Mouse (Mus musculus): ENCODE results near the gene Gstt2. TPM values are rescaled to one million over a fixed set of nuclear protein-coding genes. Genes with fewer than 3 reads are reported as not detected.
A peak's percentile ranks its signal among the peaks of the same experiment; 100 is the strongest.

The Gstt2 gene
- polyA plus RNA-seq, 1 experiment from 2014 or later, result 7.9 TPM

GRCm38 (mm10) chr10:75822443-75822842, 14.8 kb downstream of the Gstt2 start, which contains the start of gene Gstt4:
Gene Gstt4 (minus strand): TSS chr10:75822543.
- Histone ChIP-seq H3K9ac (ENCODE audit: low read depth, low read length) (no peak within 1 kb of the TSS), H3K27me3 (replicated peaks; ENCODE audit: control insufficient read depth, insufficient read depth, low read length) (no peaks in the 10 kb centered on the region), H3K4me2 (ENCODE audit: low read length) (no peak within 1 kb of the TSS), H3K4me3 (ENCODE audit: low read length) (no peak within 1 kb of the TSS), H3K27ac (ENCODE audit: low read depth, low read length) (no peak within 1 kb of the TSS), H3K4me1 (ENCODE audit: control insufficient read depth, insufficient read depth, low read depth, low read length) (no peaks in the 10 kb centered on the region), H3K9me3 (ENCODE audit: control insufficient read depth, low read length) (no peaks in the 10 kb centered on the region), H3K36me3 (ENCODE audit: control insufficient read depth, insufficient read depth, low read length) (no peaks in the 10 kb centered on the region)
- no peak for ATAC-seq
- WGBS, result 93% methylated on average over 2 of the region's 2 CpGs

- H3K4me2 ChIP-seq (ENCODE audit: low read length), result no peak overlapping the region
- H3K27ac ChIP-seq (ENCODE audit: low read depth, low read length), result no peak overlapping the region
- H3K9ac ChIP-seq (ENCODE audit: low read depth, low read length), result no peak overlapping the region
- no peaks in the 10 kb centered on the region for H3K27me3 ChIP-seq (replicated peaks; ENCODE audit: control insufficient read depth, insufficient read depth, low read length)
- H3K9me3 ChIP-seq (ENCODE audit: control insufficient read depth, low read length), result no peaks in the 10 kb centered on the region
- no peak overlapping the region for H3K4me3 ChIP-seq (ENCODE audit: low read length)
- no peak for ATAC-seq
- no peaks in the 10 kb centered on the region for H3K36me3 ChIP-seq (ENCODE audit: control insufficient read depth, insufficient read depth, low read length)
- H3K4me1 ChIP-seq (ENCODE audit: control insufficient read depth, insufficient read depth, low read depth, low read length), result no peaks in the 10 kb centered on the region
- 86% methylated on average over 5 of the region's 5 CpGs for WGBS
Measured at GRCm38 (mm10) chr10:75819882-75820281, 17.3 kb downstream of the Gstt2 start.

GRCm38 (mm10) chr10:75818641-75819040, 18.6 kb downstream of the Gstt2 start:
- Histone ChIP-seq H3K4me2 (ENCODE audit: low read length) (no peak overlapping the region), H3K9ac (ENCODE audit: low read depth, low read length) (no peak overlapping the region), H3K4me1 (ENCODE audit: control insufficient read depth, insufficient read depth, low read depth, low read length) (no peaks in the 10 kb centered on the region), H3K9me3 (ENCODE audit: control insufficient read depth, low read length) (no peaks in the 10 kb centered on the region), H3K27me3 (replicated peaks; ENCODE audit: control insufficient read depth, insufficient read depth, low read length) (no peaks in the 10 kb centered on the region), H3K36me3 (ENCODE audit: control insufficient read depth, insufficient read depth, low read length) (no peaks in the 10 kb centered on the region), H3K27ac (ENCODE audit: low read depth, low read length) (no peak overlapping the region), H3K4me3 (ENCODE audit: low read length) (no peak overlapping the region)
- 70% methylated on average over 10 of the region's 10 CpGs for WGBS
- ATAC-seq, result no peak

- no peaks in the 10 kb centered on the region; the same call in 1 of the 2 replicates for H3K9me3 ChIP-seq (ENCODE audit: control insufficient read depth, low read length)
- H3K27me3 ChIP-seq (replicated peaks; ENCODE audit: control insufficient read depth, insufficient read depth, low read length), result no peaks in the 10 kb centered on the region
- H3K4me1 ChIP-seq (ENCODE audit: control insufficient read depth, insufficient read depth, low read depth, low read length), result no peaks in the 10 kb centered on the region
- no peak for ATAC-seq
- 68% methylated on average over 2 of the region's 2 CpGs for WGBS
- no peak overlapping the region for H3K9ac ChIP-seq (ENCODE audit: low read depth, low read length)
- no peak overlapping the region for H3K4me3 ChIP-seq (ENCODE audit: low read length)
- no peak overlapping the region for H3K4me2 ChIP-seq (ENCODE audit: low read length)
- H3K36me3 ChIP-seq (ENCODE audit: control insufficient read depth, insufficient read depth, low read length), result no peaks in the 10 kb centered on the region
- H3K27ac ChIP-seq (ENCODE audit: low read depth, low read length), result no peak overlapping the region
Measured at GRCm38 (mm10) chr10:75804217-75804616, 33.0 kb downstream of the Gstt2 start.

- peak within 1 kb of the TSS; percentile 76 for H3K4me2 ChIP-seq (ENCODE audit: low read length)
- H3K27me3 ChIP-seq (replicated peaks; ENCODE audit: control insufficient read depth, insufficient read depth, low read length), result no peaks in the 10 kb centered on the region
- under 1% methylated on average over 18 of the region's 18 CpGs for WGBS
- peak within 1 kb of the TSS; percentile 25; the same call in 1 of the 2 replicates for H3K27ac ChIP-seq (ENCODE audit: low read depth, low read length)
- H3K9ac ChIP-seq (ENCODE audit: low read depth, low read length), result peak within 1 kb of the TSS; percentile 63
- H3K9me3 ChIP-seq (ENCODE audit: control insufficient read depth, low read length), result no peaks in the 10 kb centered on the region
- no peaks in the 10 kb centered on the region for H3K36me3 ChIP-seq (ENCODE audit: control insufficient read depth, insufficient read depth, low read length)
- peak within 1 kb of the TSS; percentile 41 for H3K4me3 ChIP-seq (ENCODE audit: low read length)
- ATAC-seq, result peak; percentile 68
- H3K4me1 ChIP-seq (ENCODE audit: control insufficient read depth, insufficient read depth, low read depth, low read length), result peaks cover 6% of the 10 kb centered on the region
Measured at GRCm38 (mm10) chr10:75798176-75798696, 39.0 kb downstream of the Gstt2 start, which contains the start of gene Gstt1. Gene Gstt1 (minus strand): TSS chr10:75798584.

GRCm38 (mm10) chr10:75797619-75798175, 39.5 kb downstream of the Gstt2 start:
- Histone ChIP-seq H3K4me2 (ENCODE audit: low read length) (peak overlapping the region; percentile 76), H3K4me1 (ENCODE audit: control insufficient read depth, insufficient read depth, low read depth, low read length) (peaks cover 6% of the 10 kb centered on the region), H3K27me3 (replicated peaks; ENCODE audit: control insufficient read depth, insufficient read depth, low read length) (no peaks in the 10 kb centered on the region), H3K4me3 (ENCODE audit: low read length) (peak overlapping the region; percentile 41), H3K9me3 (ENCODE audit: control insufficient read depth, low read length) (no peaks in the 10 kb centered on the region), H3K9ac (ENCODE audit: low read depth, low read length) (peak overlapping the region; percentile 63), H3K36me3 (ENCODE audit: control insufficient read depth, insufficient read depth, low read length) (no peaks in the 10 kb centered on the region), H3K27ac (ENCODE audit: low read depth, low read length) (peak overlapping the region; percentile 25; the same call in 1 of the 2 replicates)
- 4% methylated on average over 12 of the region's 12 CpGs for WGBS
- ATAC-seq, result peak; percentile 78

GRCm38 (mm10) chr10:75796731-75797516, 40.3 kb downstream of the Gstt2 start:
- Histone ChIP-seq H3K27ac (ENCODE audit: low read depth, low read length) (no peak overlapping the region), H3K4me3 (ENCODE audit: low read length) (peak overlapping the region; percentile 41), H3K4me1 (ENCODE audit: control insufficient read depth, insufficient read depth, low read depth, low read length) (peaks cover 6% of the 10 kb centered on the region), H3K9ac (ENCODE audit: low read depth, low read length) (no peak overlapping the region; the same call in 1 of the 2 replicates), H3K9me3 (ENCODE audit: control insufficient read depth, low read length) (no peaks in the 10 kb centered on the region), H3K4me2 (ENCODE audit: low read length) (peak overlapping the region; percentile 76), H3K27me3 (replicated peaks; ENCODE audit: control insufficient read depth, insufficient read depth, low read length) (no peaks in the 10 kb centered on the region), H3K36me3 (ENCODE audit: control insufficient read depth, insufficient read depth, low read length) (no peaks in the 10 kb centered on the region)
- 44% methylated on average over 11 of the region's 11 CpGs for WGBS
- ATAC-seq, result peak; percentile 5; the same call in 1 of the 2 replicates

- H3K4me3 ChIP-seq (ENCODE audit: low read length), result no peak overlapping the region
- no peak overlapping the region for H3K27ac ChIP-seq (ENCODE audit: low read depth, low read length)
- H3K27me3 ChIP-seq (replicated peaks; ENCODE audit: control insufficient read depth, insufficient read depth, low read length), result no peaks in the 10 kb centered on the region
- peaks cover 6% of the 10 kb centered on the region for H3K4me1 ChIP-seq (ENCODE audit: control insufficient read depth, insufficient read depth, low read depth, low read length)
- WGBS, result 30% methylated on average over 3 of the region's 3 CpGs
- H3K9ac ChIP-seq (ENCODE audit: low read depth, low read length), result no peak overlapping the region
- H3K36me3 ChIP-seq (ENCODE audit: control insufficient read depth, insufficient read depth, low read length), result no peaks in the 10 kb centered on the region
- no peak overlapping the region for H3K4me2 ChIP-seq (ENCODE audit: low read length)
- ATAC-seq, result no peak
- H3K9me3 ChIP-seq (ENCODE audit: control insufficient read depth, low read length), result no peaks in the 10 kb centered on the region
Measured at GRCm38 (mm10) chr10:75794880-75795279, 42.3 kb downstream of the Gstt2 start.

- Histone ChIP-seq H3K9me3 (ENCODE audit: control insufficient read depth, low read length) (no peaks in the 10 kb centered on the region), H3K4me2 (ENCODE audit: low read length) (no peak overlapping the region), H3K27me3 (replicated peaks; ENCODE audit: control insufficient read depth, insufficient read depth, low read length) (no peaks in the 10 kb centered on the region), H3K9ac (ENCODE audit: low read depth, low read length) (peak overlapping the region; percentile 41; the same call in 1 of the 2 replicates), H3K36me3 (ENCODE audit: control insufficient read depth, insufficient read depth, low read length) (no peaks in the 10 kb centered on the region), H3K27ac (ENCODE audit: low read depth, low read length) (no peak overlapping the region), H3K4me1 (ENCODE audit: control insufficient read depth, insufficient read depth, low read depth, low read length) (no peaks in the 10 kb centered on the region), H3K4me3 (ENCODE audit: low read length) (no peak overlapping the region)
- WGBS, result 17% methylated on average over 7 of the region's 7 CpGs
- ATAC-seq, result 0 out of 2 replicates have a peak, but pooled peaks have one; percentile 24
Measured at GRCm38 (mm10) chr10:75790773-75791172, 46.5 kb downstream of the Gstt2 start.

Measured in hindbrain, embryonic 16.5 days (tissue).